Mouse (Mus musculus): Measurements from ENCODE around the gene S100z. TPM values are rescaled to one million over a fixed set of nuclear protein-coding genes. Genes with fewer than 3 reads are reported as not detected.
A peak's percentile ranks its signal among the peaks of the same experiment; 100 is the strongest.

S100z gene
- polyA plus RNA-seq, 1 experiment from 2014 or later, result not detected

GRCm38 (mm10) chr13:95442901-95443300, 35.6 kb downstream of the S100z start:
- no peak for ATAC-seq (replicated peaks; ENCODE audit: low FRiP score, low TSS enrichment, low read depth)
- Histone ChIP-seq H3K27ac (ENCODE audit: low read depth) (no peak overlapping the region), H3K9ac (ENCODE audit: low read length) (no peak overlapping the region), H3K4me2 (ENCODE audit: low read length) (peak overlapping the region; percentile 69; the same call in 1 of the 2 replicates), H3K9me3 (ENCODE audit: control insufficient read depth, low read length) (no peaks in the 10 kb centered on the region), H3K4me3 (ENCODE audit: low read depth, low read length) (peak overlapping the region; percentile 42), H3K27me3 (replicated peaks; ENCODE audit: control insufficient read depth, insufficient read depth, low read length) (peaks cover 37% of the 10 kb centered on the region), H3K36me3 (ENCODE audit: control insufficient read depth, insufficient read depth, low read length) (no peaks in the 10 kb centered on the region), H3K4me1 (replicated peaks; ENCODE audit: control insufficient read depth, insufficient read depth, low read length) (no peaks in the 10 kb centered on the region; the same call in 1 of the 2 replicates)
- 35% methylated on average over 4 of the region's 4 CpGs for WGBS
- DNase-seq (ENCODE audit: low spot score), result no peak

- H3K4me2 ChIP-seq (ENCODE audit: low read length), result no peak overlapping the region
- no peaks in the 10 kb centered on the region for H3K9me3 ChIP-seq (ENCODE audit: control insufficient read depth, low read length)
- WGBS, result 82% methylated on average over 5 of the region's 5 CpGs
- H3K27ac ChIP-seq (ENCODE audit: low read depth), result no peak overlapping the region
- no peaks in the 10 kb centered on the region; the same call in 1 of the 2 replicates for H3K4me1 ChIP-seq (replicated peaks; ENCODE audit: control insufficient read depth, insufficient read depth, low read length)
- H3K9ac ChIP-seq (ENCODE audit: low read length), result no peak overlapping the region
- ATAC-seq (replicated peaks; ENCODE audit: low FRiP score, low TSS enrichment, low read depth) (no peak), DNase-seq (ENCODE audit: low spot score) (no peak)
- H3K27me3 ChIP-seq (replicated peaks; ENCODE audit: control insufficient read depth, insufficient read depth, low read length), result peaks cover 23% of the 10 kb centered on the region
- H3K4me3 ChIP-seq (ENCODE audit: low read depth, low read length), result no peak overlapping the region
- no peaks in the 10 kb centered on the region for H3K36me3 ChIP-seq (ENCODE audit: control insufficient read depth, insufficient read depth, low read length)
Observed at GRCm38 (mm10) chr13:95439569-95439968, 39.0 kb downstream of the S100z start.

GRCm38 (mm10) chr13:95431760-95432159, 46.8 kb downstream of the S100z start:
- no peaks in the 10 kb centered on the region for H3K9me3 ChIP-seq (ENCODE audit: control insufficient read depth, low read length)
- no peaks in the 10 kb centered on the region for H3K36me3 ChIP-seq (ENCODE audit: control insufficient read depth, insufficient read depth, low read length)
- 77% methylated on average over 10 of the region's 10 CpGs for WGBS
- no peaks in the 10 kb centered on the region for H3K4me1 ChIP-seq (replicated peaks; ENCODE audit: control insufficient read depth, insufficient read depth, low read length)
- DNase-seq (ENCODE audit: low spot score), result no peak
- no peaks in the 10 kb centered on the region for H3K27me3 ChIP-seq (replicated peaks; ENCODE audit: control insufficient read depth, insufficient read depth, low read length)
- no peak for ATAC-seq (replicated peaks; ENCODE audit: low FRiP score, low TSS enrichment, low read depth)
- H3K4me2 ChIP-seq (ENCODE audit: low read length), result no peak overlapping the region
- H3K4me3 ChIP-seq (ENCODE audit: low read depth, low read length), result no peak overlapping the region
- H3K9ac ChIP-seq (ENCODE audit: low read length), result no peak overlapping the region
- H3K27ac ChIP-seq (ENCODE audit: low read depth), result no peak overlapping the region

- H3K36me3 ChIP-seq (ENCODE audit: control insufficient read depth, insufficient read depth, low read length), result no peaks in the 10 kb centered on the region
- H3K4me1 ChIP-seq (replicated peaks; ENCODE audit: control insufficient read depth, insufficient read depth, low read length), result no peaks in the 10 kb centered on the region
- H3K4me2 ChIP-seq (ENCODE audit: low read length), result no peak overlapping the region
- no peaks in the 10 kb centered on the region for H3K9me3 ChIP-seq (ENCODE audit: control insufficient read depth, low read length)
- H3K9ac ChIP-seq (ENCODE audit: low read length), result no peak overlapping the region
- no peak overlapping the region for H3K4me3 ChIP-seq (ENCODE audit: low read depth, low read length)
- no peak overlapping the region for H3K27ac ChIP-seq (ENCODE audit: low read depth)
- DNase-seq (ENCODE audit: low spot score) (no peak), ATAC-seq (replicated peaks; ENCODE audit: low FRiP score, low TSS enrichment, low read depth) (no peak)
- no peaks in the 10 kb centered on the region for H3K27me3 ChIP-seq (replicated peaks; ENCODE audit: control insufficient read depth, insufficient read depth, low read length)
- WGBS, result 86% methylated on average over 3 of the region's 3 CpGs
Observed at GRCm38 (mm10) chr13:95427499-95427898, 51.0 kb downstream of the S100z start.

Other genes with a start within 250 kb of the S100z start
- 6.4 and 6.9 TPM in 2 replicates for gene Pde8b, start 228.4 kb downstream of the S100z start, polyA plus RNA-seq (2014; fragmentation: Nextera tagmentation; extraction: Ambion mirVana)
- 53.0 and 55.2 TPM in 2 replicates for gene Zbed3, start 155.1 kb downstream of the S100z start, polyA plus RNA-seq (2014; fragmentation: Nextera tagmentation; extraction: Ambion mirVana)
- gene Aggf1, start 103.4 kb downstream of the S100z start, polyA plus RNA-seq (2014; fragmentation: Nextera tagmentation; extraction: Ambion mirVana), result 32.1 and 33.1 TPM in 2 replicates
- gene Crhbp, start 33.8 kb downstream of the S100z start, polyA plus RNA-seq (2014; fragmentation: Nextera tagmentation; extraction: Ambion mirVana), result 0.16 and 0.24 TPM in 2 replicates
- 14.2 and 14.3 TPM in 2 replicates for gene F2rl1, start 46.5 kb upstream of the S100z start, polyA plus RNA-seq (2014; fragmentation: Nextera tagmentation; extraction: Ambion mirVana)
- 58.5 and 69.5 TPM in 2 replicates for gene F2r, start 139.8 kb upstream of the S100z start, polyA plus RNA-seq (2014; fragmentation: Nextera tagmentation; extraction: Ambion mirVana)
- gene F2rl2, start 218.1 kb upstream of the S100z start, polyA plus RNA-seq (2014; fragmentation: Nextera tagmentation; extraction: Ambion mirVana), result 0.52 and 0.95 TPM in 2 replicates